Mouse (Mus musculus) heart, adult 2 months (tissue): Measurements from ENCODE around the gene Gm20388.

Experiments
- CTCF ChIP-seq: fragments of 200-600 bp; IDR thresholded peaks from 2 replicates; pipeline ENCODE4 v1.8.1; 2022; ENCODE audit warnings: antibody characterized with exemption, mild to moderate bottlenecking, moderate library complexity
- POLR2A ChIP-seq: fragments of 200-500 bp; IDR thresholded peaks from 2 replicates; pipeline ENCODE4 v1.6.1; 2011; ENCODE audit warnings: mild to moderate bottlenecking, low read depth, low read length, control low read depth; ENCODE audit not compliant: insufficient read depth

DNA sequence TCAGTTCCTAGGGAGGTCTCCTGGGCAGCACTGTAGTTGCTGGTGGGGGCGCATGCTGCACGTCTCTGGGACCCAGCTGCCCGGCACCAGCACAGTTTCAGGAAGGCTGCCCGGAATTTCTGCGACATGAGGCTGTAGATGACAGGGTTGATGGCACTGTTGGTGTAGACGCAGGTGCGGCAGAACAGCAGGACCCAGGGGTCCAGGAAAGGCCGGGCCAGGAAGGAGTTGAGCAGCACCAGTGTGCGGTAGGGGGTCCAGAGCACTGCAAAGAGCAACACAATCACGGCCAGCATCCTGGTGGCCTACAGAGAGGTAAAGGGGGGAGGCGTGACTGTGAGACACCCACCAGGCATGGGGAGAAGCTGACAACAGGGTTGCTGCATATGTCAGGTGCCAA is 2446.6 kb downstream of the Gm20388 start:
- TF ChIP-seq POLR2A (no peak), CTCF (no peak)
